ENCODE assay signal across 19 mouse cellular contexts in the genomic region with DNA sequence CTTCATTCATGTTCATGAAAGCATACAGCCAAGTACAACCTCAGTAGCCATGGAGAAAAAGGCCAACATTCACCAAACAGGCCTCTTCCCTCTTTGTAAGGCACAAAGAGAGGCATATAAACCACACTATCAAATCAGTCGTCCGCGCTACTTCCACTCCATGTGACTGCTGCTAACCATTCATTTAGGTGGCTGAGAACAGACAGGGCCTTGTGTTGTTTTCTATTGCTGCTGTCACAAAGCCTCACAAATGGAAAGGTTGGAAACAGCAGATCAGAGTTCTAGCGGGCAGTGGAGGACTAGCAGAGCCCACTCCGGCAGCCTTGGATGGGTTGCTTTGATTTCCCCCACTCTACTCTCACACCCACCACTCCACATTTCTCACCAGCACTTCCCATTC.
DNase-seq lines count a peak whose midpoint lies in the region; ATAC-seq lines count a peak whose summit lies in the region.
"Had no signal": no experiment of that assay in that cellular context is flagged by ENCODE, and none has a peak within 500 bp of the region (broad histone marks: within the 10 kb centered on the region; RNA-seq: fewer than 3 reads in every experiment).

No protein-coding gene starts in this region.

- no peaks in the 10 kb centered on the region for H3K36me3 ChIP-seq in midbrain, embryonic 16.5 days (ENCODE audit: control insufficient read depth, insufficient read depth, low read length)
- no peaks in the 10 kb centered on the region for H3K36me3 ChIP-seq in midbrain, embryonic 15.5 days (replicated peaks)
- H3K36me3 ChIP-seq in forebrain, embryonic 13.5 days (ENCODE audit: poor library complexity, severe bottlenecking), result no peaks in the 10 kb centered on the region
- H3K36me3 ChIP-seq in hindbrain, embryonic 15.5 days, result no peaks in the 10 kb centered on the region
- no peaks in the 10 kb centered on the region for H3K36me3 ChIP-seq in neural tube, embryonic 15.5 days
- H3K36me3 ChIP-seq: embryonic facial prominence, embryonic 13.5 days; midbrain, embryonic 12.5 days; stomach, embryonic 15.5 days had no signal

- no peak overlapping the region for H3K9ac ChIP-seq in midbrain, embryonic 16.5 days (ENCODE audit: low read depth, low read length)
- no peak overlapping the region for H3K9ac ChIP-seq in midbrain, embryonic 15.5 days
- no peak overlapping the region for H3K9ac ChIP-seq in forebrain, embryonic 13.5 days
- H3K9ac ChIP-seq in hindbrain, embryonic 15.5 days, result no peak overlapping the region
- H3K9ac ChIP-seq in neural tube, embryonic 15.5 days (replicated peaks), result no peak overlapping the region
- H3K9ac ChIP-seq: embryonic facial prominence, embryonic 13.5 days; liver, embryonic 14.5 days; midbrain, embryonic 12.5 days; stomach, embryonic 15.5 days had no signal

- no peaks in the 10 kb centered on the region for H3K4me1 ChIP-seq in midbrain, embryonic 16.5 days (ENCODE audit: control insufficient read depth, insufficient read depth, low read length)
- no peaks in the 10 kb centered on the region for H3K4me1 ChIP-seq in midbrain, embryonic 15.5 days
- 0 out of 2 replicates have a peak, but pooled peaks cover 3% of the 10 kb centered on the region for H3K4me1 ChIP-seq in forebrain, embryonic 13.5 days
- H3K4me1 ChIP-seq in hindbrain, embryonic 15.5 days (replicated peaks), result no peaks in the 10 kb centered on the region
- H3K4me1 ChIP-seq in neural tube, embryonic 15.5 days, result no peaks in the 10 kb centered on the region
- H3K4me1 ChIP-seq: stomach, embryonic 15.5 days had no signal

- no peaks in the 10 kb centered on the region for H3K9me3 ChIP-seq in midbrain, embryonic 16.5 days (replicated peaks; ENCODE audit: control insufficient read depth, low read length, poor library complexity, severe bottlenecking)
- no peaks in the 10 kb centered on the region for H3K9me3 ChIP-seq in midbrain, embryonic 15.5 days
- no peaks in the 10 kb centered on the region for H3K9me3 ChIP-seq in forebrain, embryonic 13.5 days (replicated peaks)
- no peaks in the 10 kb centered on the region for H3K9me3 ChIP-seq in hindbrain, embryonic 15.5 days
- no peaks in the 10 kb centered on the region for H3K9me3 ChIP-seq in neural tube, embryonic 15.5 days (replicated peaks)
- H3K9me3 ChIP-seq: embryonic facial prominence, embryonic 13.5 days; midbrain, embryonic 12.5 days; stomach, embryonic 15.5 days had no signal

- DNase-seq in layer of hippocampus, postnatal 14 days (ENCODE audit: low spot score in 2 of 2), result no peak
- no peak for DNase-seq in natural killer cell, adult 2 months (ENCODE audit: low spot score in 2 of 2)
- DNase-seq: B cell, adult 2 months; cerebellum, adult 8-10 months; gastrocnemius, postnatal 36 days; kidney, adult 11 months; layer of hippocampus, postnatal 36 days; right cerebral cortex, postnatal 25 days; thymus, adult 2 months had no signal

- no peaks in the 10 kb centered on the region for H3K27me3 ChIP-seq in midbrain, embryonic 16.5 days (ENCODE audit: control insufficient read depth, insufficient read depth, low read depth, low read length)
- H3K27me3 ChIP-seq in midbrain, embryonic 15.5 days (replicated peaks), result no peaks in the 10 kb centered on the region
- no peaks in the 10 kb centered on the region for H3K27me3 ChIP-seq in forebrain, embryonic 13.5 days
- H3K27me3 ChIP-seq in hindbrain, embryonic 15.5 days, result no peaks in the 10 kb centered on the region
- no peaks in the 10 kb centered on the region for H3K27me3 ChIP-seq in neural tube, embryonic 15.5 days (replicated peaks)
- H3K27me3 ChIP-seq: embryonic facial prominence, embryonic 13.5 days; midbrain, embryonic 12.5 days; stomach, embryonic 15.5 days had no signal

- H3K4me2 ChIP-seq in midbrain, embryonic 16.5 days (ENCODE audit: low read length), result no peak overlapping the region
- H3K4me2 ChIP-seq in midbrain, embryonic 15.5 days, result no peak overlapping the region
- H3K4me2 ChIP-seq in forebrain, embryonic 13.5 days, result no peak overlapping the region
- no peak overlapping the region for H3K4me2 ChIP-seq in hindbrain, embryonic 15.5 days
- no peak overlapping the region for H3K4me2 ChIP-seq in neural tube, embryonic 15.5 days
- H3K4me2 ChIP-seq: embryonic facial prominence, embryonic 13.5 days; midbrain, embryonic 12.5 days; stomach, embryonic 15.5 days had no signal

- peak; percentile 11; the same call in 1 of the 2 replicates for ATAC-seq in midbrain, embryonic 16.5 days
- no peak for ATAC-seq in midbrain, embryonic 15.5 days (replicated peaks)
- ATAC-seq in forebrain, embryonic 13.5 days, result peak; percentile 53; the same call in 1 of the 2 replicates
- ATAC-seq in hindbrain, embryonic 15.5 days (ENCODE audit: low FRiP score, low read depth), result 0 out of 2 replicates have a peak, but pooled peaks have one; percentile 15
- ATAC-seq in neural tube, embryonic 15.5 days (ENCODE audit: low FRiP score), result peak; percentile 24; the same call in 1 of the 2 replicates

- H3K4me3 ChIP-seq in midbrain, embryonic 16.5 days (ENCODE audit: low read depth, low read length), result no peak overlapping the region
- H3K4me3 ChIP-seq in midbrain, embryonic 15.5 days, result no peak overlapping the region
- H3K4me3 ChIP-seq in forebrain, embryonic 13.5 days, result no peak overlapping the region
- no peak overlapping the region for H3K4me3 ChIP-seq in hindbrain, embryonic 15.5 days
- no peak overlapping the region for H3K4me3 ChIP-seq in neural tube, embryonic 15.5 days (replicated peaks)
- H3K4me3 ChIP-seq: embryonic facial prominence, embryonic 13.5 days; midbrain, embryonic 12.5 days; stomach, embryonic 15.5 days had no signal

- WGBS in midbrain, embryonic 16.5 days, result 64% methylated on average over 5 of the region's 5 CpGs
- 77% methylated on average over 5 of the region's 5 CpGs for WGBS in midbrain, embryonic 15.5 days
- 38% methylated on average over 5 of the region's 5 CpGs for WGBS in forebrain, embryonic 13.5 days
- WGBS in hindbrain, embryonic 15.5 days, result 47% methylated on average over 5 of the region's 5 CpGs
- WGBS in neural tube, embryonic 15.5 days, result 27% methylated on average over 5 of the region's 5 CpGs

- H3K27ac ChIP-seq in midbrain, embryonic 16.5 days (ENCODE audit: low read length), result no peak overlapping the region
- no peak overlapping the region for H3K27ac ChIP-seq in midbrain, embryonic 15.5 days
- H3K27ac ChIP-seq in forebrain, embryonic 13.5 days, result no peak overlapping the region
- no peak overlapping the region for H3K27ac ChIP-seq in hindbrain, embryonic 15.5 days (replicated peaks)
- no peak overlapping the region for H3K27ac ChIP-seq in neural tube, embryonic 15.5 days (replicated peaks)
- H3K27ac ChIP-seq: embryonic facial prominence, embryonic 13.5 days; kidney, postnatal 0 days; liver, embryonic 14.5 days; midbrain, embryonic 12.5 days; stomach, embryonic 15.5 days had no signal
